Mouse (Mus musculus): ENCODE measurements around the gene Itpa.

Itpa gene

GRCm38 (mm10) chr2:130656536-130656935 lies 10.9 kb upstream of the Itpa start:
- no peak for DNase-seq (ENCODE audit: low spot score in 2 of 2)

GRCm38 (mm10) chr2:130657541-130657940 lies 9.9 kb upstream of the Itpa start:
- no peak for DNase-seq (ENCODE audit: low spot score in 2 of 2)

DNA sequence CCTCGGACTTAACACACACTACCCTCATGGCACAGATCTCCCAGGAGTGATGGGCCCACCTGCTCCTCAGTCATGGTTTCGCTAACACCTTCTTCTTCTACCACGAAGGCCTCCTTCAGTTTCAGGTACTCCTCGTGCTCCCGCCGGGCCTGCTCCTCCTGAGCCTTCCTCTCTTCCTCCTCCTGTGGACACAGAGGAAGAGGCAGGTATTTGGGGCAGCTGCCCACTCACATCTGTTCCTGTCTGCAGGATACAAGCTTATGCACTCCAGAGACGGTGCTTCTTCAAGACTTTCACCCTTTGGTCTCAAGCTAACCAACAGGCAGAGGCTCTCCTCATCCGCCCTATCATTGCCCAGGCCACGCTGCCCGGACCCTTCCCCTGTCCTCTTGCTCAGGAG lies 8.9 kb upstream of the Itpa start:
- no peak for DNase-seq (ENCODE audit: low spot score in 2 of 2)

DNA sequence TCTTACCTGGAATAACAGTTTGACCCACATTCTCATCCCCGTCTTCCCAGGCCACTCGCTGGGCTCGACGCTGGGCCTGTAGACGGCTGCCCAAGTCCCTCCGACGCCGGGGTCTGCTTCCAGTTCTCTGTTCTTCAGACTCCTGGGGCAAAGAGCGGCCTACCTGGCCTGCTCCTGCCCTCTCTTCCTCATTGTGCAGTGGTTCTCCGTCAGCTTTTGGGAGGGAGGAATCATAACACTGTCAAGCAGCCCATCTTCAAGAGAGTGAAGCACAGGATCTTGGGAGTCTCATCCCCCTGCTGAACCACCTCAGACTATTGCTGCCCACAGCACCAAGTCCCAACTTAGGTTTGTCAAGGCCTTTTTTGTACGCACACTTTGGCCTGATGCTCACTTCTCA lies 4.1 kb upstream of the Itpa start:
- DNase-seq (ENCODE audit: low spot score in 2 of 2), result no peak

GRCm38 (mm10) chr2:130664102-130664701 lies 3.2 kb upstream of the Itpa start, which contains the start of gene Ddrgk1:
Gene Ddrgk1, minus strand, starts transcription at chr2:130664659.
- peak; percentile 88 to 89 for DNase-seq (ENCODE audit: low spot score in 2 of 2)

GRCm38 (mm10) chr2:130677211-130677610 lies 9.8 kb downstream of the Itpa start:
- DNase-seq (ENCODE audit: low spot score in 2 of 2), result no peak

- no peak for DNase-seq (ENCODE audit: low spot score in 2 of 2)
Observed at GRCm38 (mm10) chr2:130679154-130679553, 11.7 kb downstream of the Itpa start.

GRCm38 (mm10) chr2:130679899-130680298 lies 12.5 kb downstream of the Itpa start:
- DNase-seq (ENCODE audit: low spot score in 2 of 2), result no peak

GRCm38 (mm10) chr2:130681531-130681930 lies 14.1 kb downstream of the Itpa start:
- DNase-seq (ENCODE audit: low spot score in 2 of 2), result no peak

DNA sequence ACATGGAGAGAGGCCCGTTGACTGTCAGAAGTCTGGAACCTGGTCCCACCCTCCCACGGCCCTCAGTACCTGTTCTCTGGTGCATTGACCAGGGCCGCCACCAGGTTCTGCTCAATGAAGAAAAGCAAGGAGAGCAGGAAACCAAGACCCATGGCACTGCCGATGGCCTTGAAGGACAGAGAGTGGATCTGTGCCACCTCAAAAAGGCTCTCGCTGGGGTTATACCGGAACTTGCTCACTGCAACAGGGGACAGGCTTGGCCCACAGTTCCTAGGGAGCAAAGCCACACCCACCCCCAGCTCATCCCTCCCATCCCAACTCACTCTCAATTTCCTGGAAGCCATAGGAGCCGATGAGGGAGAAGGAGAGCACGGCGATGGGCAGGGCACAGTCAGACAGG lies 18.0 kb downstream of the Itpa start:
- no peak for DNase-seq (ENCODE audit: low spot score in 2 of 2)

- DNase-seq (ENCODE audit: low spot score in 2 of 2), result no peak
Observed at GRCm38 (mm10) chr2:130689011-130689410, 21.6 kb downstream of the Itpa start.

- no peak for DNase-seq (ENCODE audit: low spot score in 2 of 2)
Observed at GRCm38 (mm10) chr2:130693563-130693962, 26.2 kb downstream of the Itpa start.

- DNase-seq (ENCODE audit: low spot score in 2 of 2), result peak; percentile 10 to 37
Observed at GRCm38 (mm10) chr2:130696700-130697152, 29.3 kb downstream of the Itpa start.

DNA sequence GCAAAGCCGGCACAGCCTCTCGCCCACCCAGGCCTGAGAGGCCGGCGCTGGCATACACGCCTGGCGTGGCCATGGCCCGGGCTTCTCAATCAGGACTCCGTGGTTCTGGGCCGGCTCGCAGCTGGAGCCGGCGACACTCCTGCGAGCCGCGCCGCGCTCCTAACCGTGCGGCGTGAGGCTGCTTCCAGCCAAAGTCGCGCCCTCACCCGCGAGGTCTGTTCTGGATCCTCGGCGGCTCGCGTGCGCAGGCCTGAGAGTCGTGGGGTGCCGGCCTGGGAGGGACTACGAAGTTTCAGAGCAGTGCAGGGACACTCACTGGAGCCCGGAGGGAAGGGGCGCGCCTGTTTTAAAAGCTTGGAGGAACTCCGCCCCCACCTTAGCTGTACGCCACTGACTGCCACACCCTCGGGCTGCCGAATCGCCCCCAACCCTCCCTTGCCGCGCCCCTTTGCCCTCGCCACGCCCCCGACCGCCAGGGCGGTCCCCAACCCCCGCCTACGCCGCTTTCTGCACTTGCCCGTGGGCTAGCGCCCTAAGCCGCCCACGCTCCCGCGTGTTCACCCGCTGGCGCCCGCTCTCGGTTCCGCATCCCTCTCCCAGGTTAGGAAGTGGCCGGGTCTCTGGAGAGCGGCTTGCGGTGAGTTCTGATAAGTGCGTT lies 29.9 kb downstream of the Itpa start, which contains the start of gene Slc4a11:
TSS of gene Slc4a11 (minus strand) at position 367 of the 658 bp plus-strand sequence.
- peak; percentile 41 to 45 for DNase-seq (ENCODE audit: low spot score in 2 of 2)

DNA sequence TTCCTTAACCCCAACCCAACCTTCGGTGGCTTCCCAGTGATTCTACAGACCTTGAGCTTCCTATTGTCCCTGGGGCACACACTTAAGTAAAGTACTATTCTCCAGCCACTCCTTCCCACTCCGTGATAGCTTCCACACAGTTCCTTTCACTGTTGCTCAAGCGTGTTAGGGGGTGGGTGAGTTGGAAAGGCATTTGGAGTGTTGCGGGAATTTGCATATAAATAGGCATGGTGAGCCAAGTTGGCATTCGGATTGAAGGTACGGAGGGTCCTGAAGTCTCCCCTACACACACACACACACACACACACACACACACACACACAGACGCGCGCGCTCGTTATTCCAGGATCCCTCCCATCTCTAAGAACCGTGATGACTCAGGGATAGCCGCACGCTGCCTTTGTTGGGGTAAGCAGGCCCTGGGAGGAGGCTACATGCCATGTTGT lies 30.4 kb downstream of the Itpa start:
- DNase-seq (ENCODE audit: low spot score in 2 of 2), result no peak

GRCm38 (mm10) chr2:130704040-130705001 lies 36.9 kb downstream of the Itpa start:
- DNase-seq (ENCODE audit: low spot score in 2 of 2), result no peak

- no peak for DNase-seq (ENCODE audit: low spot score in 2 of 2)
Observed at GRCm38 (mm10) chr2:130705178-130705577, 37.8 kb downstream of the Itpa start.

GRCm38 (mm10) chr2:130706602-130707001 lies 39.2 kb downstream of the Itpa start:
- no peak for DNase-seq (ENCODE audit: low spot score in 2 of 2)

DNA sequence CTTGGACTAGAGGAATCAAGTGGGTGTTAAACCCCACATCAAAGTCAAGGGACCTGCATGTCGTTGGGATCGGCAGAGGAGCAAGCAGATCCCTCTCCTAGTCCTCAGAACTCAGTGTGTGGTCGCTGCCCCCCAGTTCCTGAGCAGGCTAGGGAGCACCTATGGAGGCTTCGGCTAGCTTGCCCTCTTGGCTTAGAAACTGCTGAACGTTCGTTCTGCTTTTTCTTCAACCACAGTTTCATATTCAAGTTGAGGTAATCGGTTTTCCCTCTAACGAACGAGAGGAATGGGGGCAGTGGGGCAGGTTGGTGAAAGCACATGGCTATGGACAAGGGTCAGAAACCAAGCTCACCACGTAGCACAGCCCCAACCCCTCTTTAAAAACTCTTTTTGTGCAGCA lies 39.6 kb downstream of the Itpa start:
- DNase-seq (ENCODE audit: low spot score in 2 of 2), result no peak

DNA sequence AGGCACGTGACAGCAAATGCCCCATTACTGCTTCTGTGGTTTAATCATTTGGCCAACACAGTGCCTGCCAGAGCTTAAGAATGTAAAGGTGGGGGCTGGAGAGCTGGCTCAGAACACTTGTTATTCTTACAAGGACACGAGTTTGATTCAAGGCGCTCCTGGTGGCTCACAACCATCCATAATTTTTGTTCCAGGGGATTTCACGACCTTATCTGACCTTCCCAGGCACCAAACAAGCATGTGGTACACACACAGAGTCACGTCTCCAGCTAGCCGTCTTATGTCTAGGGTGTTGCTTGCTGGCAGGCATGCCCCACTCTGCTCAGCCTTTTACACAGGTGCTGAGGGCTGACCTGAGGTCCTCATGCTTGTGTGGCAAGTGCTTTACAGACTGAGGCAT lies 50.5 kb downstream of the Itpa start:
- no peak for DNase-seq (ENCODE audit: low spot score in 2 of 2)

GRCm38 (mm10) chr2:130724369-130724768 lies 57.0 kb downstream of the Itpa start:
- DNase-seq (ENCODE audit: low spot score in 2 of 2), result no peak

GRCm38 (mm10) chr2:130727752-130728151 lies 60.3 kb downstream of the Itpa start:
- DNase-seq (ENCODE audit: low spot score in 2 of 2), result no peak

Data from urinary bladder, adult 18-20 months (tissue).